Mouse (Mus musculus) gastrocnemius, adult 2 months (tissue): ENCODE results near the gene Dlg2. TPM values are rescaled to one million over a fixed set of nuclear protein-coding genes. Genes with fewer than 3 reads are reported as not detected.

Experiments
- DNase-seq: peaks from one replicate; pipeline ENCODE4 v3.0.0; 2022
- H3K27ac ChIP-seq: fragments of 200-600 bp; 2 replicates; pipeline ENCODE4 v1.8.1; 2022; ENCODE audit warnings: mild to moderate bottlenecking
- H3K4me3 ChIP-seq: fragments of 200-600 bp; 2 replicates; pipeline ENCODE4 v1.8.1; 2022; ENCODE audit warnings: mild to moderate bottlenecking, moderate library complexity
- CTCF ChIP-seq: fragments of 200-600 bp; IDR thresholded peaks from 2 replicates; pipeline ENCODE4 v1.8.1; 2022; ENCODE audit warnings: antibody characterized with exemption, mild to moderate bottlenecking, moderate library complexity
- intact Hi-C: fragments of 180-260 bp; cut with DNase I; formaldehyde crosslinking; loops from one replicate; pipeline ENCODE4 v1.15.1; 2025
- total RNA-seq, 2 experiments: library from RNA; stranded (reverse); gene quantifications; 2 replicates each; pipeline ENCODE4 v1.2.3; 2021

The Dlg2 gene
- total RNA-seq, 2 experiments from 2014 or later = 0.22 to 0.71 TPM

- TF ChIP-seq CTCF = no peak
- H3K4me3 ChIP-seq = no peak overlapping the region
- intact Hi-C loops = no loop called here
- H3K27ac ChIP-seq = no peak overlapping the region
- DNase-seq = no peak
Observed at GRCm38 (mm10) chr7:92024928-92025327, 1548.5 kb downstream of the Dlg2 start.

GRCm38 (mm10) chr7:92025465-92026056 lies 1549.1 kb downstream of the Dlg2 start:
- no peak for DNase-seq
- intact Hi-C loops = no loop called here
- Histone ChIP-seq H3K4me3 (no peak overlapping the region), H3K27ac (no peak overlapping the region)
- no peak for TF ChIP-seq CTCF

GRCm38 (mm10) chr7:92027049-92027448 lies 1550.6 kb downstream of the Dlg2 start:
- peak; percentile 62 for TF ChIP-seq CTCF
- peak; percentile 32 for DNase-seq
- Histone ChIP-seq H3K4me3 (no peak overlapping the region), H3K27ac (no peak overlapping the region)
- intact Hi-C loops = no loop called here

- no peak overlapping the region for H3K27ac ChIP-seq
- no peak for TF ChIP-seq CTCF
- H3K4me3 ChIP-seq = no peak overlapping the region
- no peak for DNase-seq
- intact Hi-C loops = no loop called here
Observed at GRCm38 (mm10) chr7:92034256-92034655, 1557.8 kb downstream of the Dlg2 start.

GRCm38 (mm10) chr7:92040187-92040586 lies 1563.7 kb downstream of the Dlg2 start:
- no peak for TF ChIP-seq CTCF
- H3K27ac ChIP-seq = no peak overlapping the region
- H3K4me3 ChIP-seq = no peak overlapping the region
- DNase-seq = no peak
- intact Hi-C loops = no loop called here

GRCm38 (mm10) chr7:92040785-92041411 lies 1564.4 kb downstream of the Dlg2 start:
- Histone ChIP-seq H3K4me3 (no peak overlapping the region), H3K27ac (no peak overlapping the region)
- DNase-seq = no peak
- TF ChIP-seq CTCF = no peak
- intact Hi-C loops = no loop called here

- intact Hi-C loops = no loop called here
- DNase-seq = no peak
- no peak overlapping the region for H3K4me3 ChIP-seq
- TF ChIP-seq CTCF = no peak
- H3K27ac ChIP-seq = no peak overlapping the region
Observed at GRCm38 (mm10) chr7:92044966-92045365, 1568.5 kb downstream of the Dlg2 start.

- Histone ChIP-seq H3K4me3 (no peak overlapping the region), H3K27ac (no peak overlapping the region)
- intact Hi-C loops = no loop called here
- no peak for DNase-seq
- TF ChIP-seq CTCF = no peak
Observed at GRCm38 (mm10) chr7:92047271-92047670, 1570.8 kb downstream of the Dlg2 start.

GRCm38 (mm10) chr7:92048876-92049275 lies 1572.4 kb downstream of the Dlg2 start:
- TF ChIP-seq CTCF = no peak
- DNase-seq = no peak
- intact Hi-C loops = no loop called here
- Histone ChIP-seq H3K27ac (no peak overlapping the region), H3K4me3 (no peak overlapping the region)

GRCm38 (mm10) chr7:92066851-92067250 lies 1590.4 kb downstream of the Dlg2 start:
- no peak for TF ChIP-seq CTCF
- no peak for DNase-seq
- intact Hi-C loops = no loop called here

GRCm38 (mm10) chr7:92087429-92087828 lies 1611.0 kb downstream of the Dlg2 start:
- Histone ChIP-seq H3K27ac (no peak overlapping the region), H3K4me3 (no peak overlapping the region)
- DNase-seq = no peak
- no peak for TF ChIP-seq CTCF
- intact Hi-C loops = no loop called here

More at GRCm38 (mm10) chr7:92066851-92067250, 1590.4 kb downstream of the Dlg2 start:
- Histone ChIP-seq H3K4me3 (no peak overlapping the region), H3K27ac (no peak overlapping the region)

- Histone ChIP-seq H3K27ac (no peak overlapping the region), H3K4me3 (no peak overlapping the region)
- peak; percentile 24 for DNase-seq
- TF ChIP-seq CTCF = peak; percentile 58
- intact Hi-C loops = no loop called here
Observed at GRCm38 (mm10) chr7:92093860-92094259, 1617.4 kb downstream of the Dlg2 start.

- DNase-seq = no peak
- Histone ChIP-seq H3K27ac (no peak overlapping the region), H3K4me3 (no peak overlapping the region)
- intact Hi-C loops = no loop called here
- no peak for TF ChIP-seq CTCF
Observed at GRCm38 (mm10) chr7:92095198-92095597, 1618.7 kb downstream of the Dlg2 start.

GRCm38 (mm10) chr7:92100847-92101246 lies 1624.4 kb downstream of the Dlg2 start:
- intact Hi-C loops = loop anchor here (5.0 kb wide), 1 partner anchor 221 kb away; no protein-coding TSS in a partner anchor
- H3K4me3 ChIP-seq = no peak overlapping the region
- no peak overlapping the region for H3K27ac ChIP-seq
- no peak for DNase-seq
- TF ChIP-seq CTCF = no peak
